Mouse (Mus musculus) thymus, postnatal 14 days (tissue): ENCODE data around the gene AL731706.2.
"Not testable (repeated sequence)": the region's sequence is repeated elsewhere in the genome, so short reads cannot be mapped to it uniquely, and the experiment has no call there.

Experiments used
- DNase-seq: peaks from one replicate; pipeline ENCODE4 v3.0.0; 2021

The AL731706.2 gene

DNA sequence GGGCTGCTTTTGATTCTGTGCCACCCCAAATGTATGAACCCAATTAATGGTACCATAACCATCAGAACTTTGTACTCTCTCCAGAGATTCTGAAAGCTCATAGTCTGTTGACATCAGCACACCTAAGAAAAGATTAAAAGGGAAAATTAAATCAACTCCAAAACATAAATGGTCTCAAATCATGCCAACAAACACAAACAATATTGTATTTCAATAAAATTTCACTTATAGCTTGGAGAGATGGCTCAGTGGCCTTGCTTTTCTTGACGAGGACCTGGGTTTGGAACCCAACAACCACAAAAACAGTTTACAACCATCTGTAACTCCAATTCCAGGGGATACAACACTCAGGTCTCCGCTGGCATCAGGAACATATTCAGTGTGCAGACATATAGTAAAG, at the start of gene AL731706.2:
Gene AL731706.2, minus strand, starts transcription at position 101 of the 400 bp plus-strand sequence.
- DNase-seq, result no peak

- no peak for DNase-seq
Measured at GRCm38 (mm10) chr2:136921003-136921408, 35.5 kb upstream of the AL731706.2 start.

GRCm38 (mm10) chr2:136920257-136920993, 34.9 kb upstream of the AL731706.2 start:
- DNase-seq, result no peak

DNA sequence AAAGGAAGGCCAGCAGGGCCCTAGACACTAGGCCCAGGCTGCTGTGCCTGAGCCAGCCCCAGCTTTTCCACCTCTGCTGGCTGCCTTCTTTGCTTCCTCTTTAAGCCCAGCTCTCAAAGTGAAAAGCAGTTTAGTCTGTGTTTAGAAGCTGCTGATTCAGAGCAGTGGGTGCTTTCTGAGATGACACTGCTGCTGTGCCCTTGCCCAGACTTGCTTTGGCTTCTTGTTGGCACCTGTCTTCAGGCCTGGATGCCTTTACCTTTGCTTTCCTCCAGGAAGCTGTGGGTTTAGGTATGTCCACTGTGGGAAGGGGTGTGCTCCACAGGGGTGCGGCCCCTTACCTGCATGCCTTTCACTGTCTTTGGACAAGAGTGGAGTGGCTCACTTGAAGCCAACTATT, 34.0 kb upstream of the AL731706.2 start:
- no peak for DNase-seq

- no peak for DNase-seq
Measured at GRCm38 (mm10) chr2:136914334-136914902, 28.9 kb upstream of the AL731706.2 start.

DNA sequence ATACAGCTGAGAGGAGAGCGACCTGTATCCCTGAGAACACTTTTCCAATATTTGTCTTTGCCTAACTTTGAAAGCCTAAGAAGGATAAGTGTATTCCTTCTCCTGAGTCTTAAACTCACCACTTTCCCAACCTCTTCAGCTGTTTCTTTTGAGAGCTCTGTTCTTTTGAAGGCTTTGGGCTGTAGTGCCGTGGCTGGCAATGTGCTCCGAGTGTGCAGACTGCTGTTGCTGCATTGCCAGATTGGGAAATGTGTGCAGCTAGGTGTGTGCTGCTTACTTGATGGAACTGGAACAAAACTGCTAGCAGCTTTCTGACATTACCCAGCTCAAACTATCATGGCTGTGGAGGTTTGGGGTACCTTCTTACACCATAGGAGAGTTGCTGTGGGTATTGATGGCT, 27.5 kb upstream of the AL731706.2 start:
- no peak for DNase-seq

DNA sequence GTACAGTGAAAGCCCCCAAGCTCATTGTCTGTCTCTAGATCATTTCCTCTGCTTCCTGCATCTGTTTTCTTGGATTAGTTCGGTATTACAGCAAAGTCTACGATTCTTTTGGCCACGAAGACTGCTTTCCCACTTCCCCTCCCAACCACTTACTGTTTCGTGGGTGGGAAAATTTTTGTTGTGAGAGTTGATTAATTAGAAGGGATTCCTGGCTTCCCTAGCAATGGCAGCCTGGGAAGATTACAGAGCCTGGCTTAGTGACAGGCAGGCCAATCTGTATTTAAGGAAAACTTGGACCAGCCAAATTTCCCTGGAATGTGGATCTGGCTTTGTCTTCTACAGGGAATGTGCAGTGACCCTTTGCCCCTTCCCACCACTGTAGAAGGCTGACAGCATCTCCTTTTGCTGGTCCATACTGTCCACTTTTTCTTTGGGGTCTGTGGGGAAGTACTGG, 26.5 kb upstream of the AL731706.2 start:
- DNase-seq, result no peak

DNA sequence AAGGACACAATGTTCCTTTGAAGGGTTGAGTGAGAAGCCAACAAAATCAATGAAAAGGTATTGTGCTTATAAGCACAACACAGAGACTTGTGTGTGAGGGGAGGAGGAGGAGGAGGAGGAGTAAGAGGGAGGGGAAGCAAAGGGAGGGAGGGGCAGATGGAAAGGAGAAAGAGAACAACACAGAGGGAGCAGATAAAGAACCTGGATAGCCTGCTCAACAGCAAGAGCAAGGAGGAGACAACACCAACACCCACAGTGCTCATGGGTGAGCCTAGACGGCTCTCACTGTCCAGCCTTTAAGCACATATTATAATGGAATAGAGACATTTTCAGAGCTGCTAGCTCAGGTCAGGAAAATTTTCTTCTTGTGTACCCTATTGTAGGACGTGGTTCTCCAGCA, 23.8 kb upstream of the AL731706.2 start:
- no peak for DNase-seq

DNA sequence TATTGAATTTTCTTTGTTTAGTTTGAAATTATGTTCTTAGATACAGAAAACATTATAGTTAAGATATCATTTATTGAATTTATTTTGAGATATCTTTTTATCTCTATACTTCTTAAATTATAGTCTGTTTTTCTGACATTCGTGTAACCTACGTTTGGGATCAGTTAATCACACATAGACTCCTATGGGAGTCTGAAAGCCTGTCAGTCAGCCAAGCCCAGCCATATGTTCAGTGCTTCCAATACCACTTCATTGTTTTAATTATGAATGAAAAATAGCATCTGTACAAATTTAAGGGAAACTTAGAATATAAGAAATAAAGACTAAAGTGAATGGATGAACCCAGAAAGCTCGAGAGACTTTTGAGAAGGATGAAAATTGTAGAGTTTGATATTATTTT, 23.1 kb upstream of the AL731706.2 start:
- no peak for DNase-seq

DNA sequence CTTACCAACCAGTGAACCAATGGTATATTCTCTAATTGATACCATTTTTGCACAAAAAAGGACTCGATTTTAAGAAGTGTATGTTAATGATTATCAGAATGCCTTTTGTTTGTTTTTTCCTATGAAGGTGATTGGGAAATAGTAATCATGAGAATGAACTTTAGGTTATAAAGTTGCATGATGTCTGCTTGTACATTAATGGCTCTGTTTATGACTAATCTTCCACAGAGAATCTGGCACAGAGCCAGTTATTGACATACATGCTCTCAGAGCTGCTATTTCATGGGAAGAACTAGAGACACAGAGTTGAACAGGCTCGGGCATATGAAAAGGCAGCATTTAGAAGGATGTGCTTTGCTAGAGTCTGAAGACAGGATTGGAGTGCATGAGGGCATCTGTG, 10.7 kb upstream of the AL731706.2 start:
- no peak for DNase-seq

GRCm38 (mm10) chr2:136894494-136894893, 9.0 kb upstream of the AL731706.2 start:
- no peak for DNase-seq

- peak; percentile 93 for DNase-seq
Measured at GRCm38 (mm10) chr2:136891951-136892371, 6.5 kb upstream of the AL731706.2 start.

DNA sequence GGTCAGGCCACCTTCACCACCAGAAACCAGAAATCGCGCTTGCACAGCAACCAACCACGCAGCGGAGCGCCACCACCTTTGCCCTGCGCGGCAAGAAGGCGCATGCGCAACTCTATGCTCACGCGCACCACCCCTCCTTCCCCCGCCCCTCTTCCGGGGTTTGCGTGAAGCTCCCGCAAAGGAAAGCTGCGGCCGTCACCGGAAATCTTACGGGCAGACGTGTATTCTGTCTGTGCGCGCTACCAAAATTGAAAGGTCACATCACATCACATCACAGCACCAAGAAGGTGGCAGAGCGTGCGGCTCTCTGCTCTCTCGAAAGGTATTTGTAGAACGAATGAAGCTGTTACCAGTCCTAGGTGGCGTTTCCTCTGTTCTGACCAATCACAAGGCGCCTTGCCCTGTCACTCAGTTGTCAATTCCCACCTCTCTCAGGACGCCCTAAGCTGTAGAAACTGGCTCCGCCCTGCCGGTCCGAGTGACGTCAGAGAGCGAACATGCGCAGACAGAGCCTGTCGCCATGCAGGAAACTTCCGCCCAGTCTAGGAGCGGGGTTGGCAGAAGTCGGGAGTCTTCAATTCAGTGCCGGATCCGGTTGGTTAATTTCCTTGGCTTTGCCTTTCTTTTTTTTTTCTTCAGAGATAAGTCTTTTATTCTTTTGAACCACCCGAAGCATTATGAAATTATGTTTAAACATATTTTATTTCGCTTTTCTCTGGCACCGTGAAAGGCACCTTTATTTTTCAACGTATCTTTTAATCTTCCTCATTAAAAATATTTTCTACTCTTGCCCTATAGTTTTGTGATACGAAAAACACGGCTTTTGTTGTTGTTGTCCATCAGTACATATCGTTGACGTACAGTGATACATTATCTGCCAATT, 5.8 kb upstream of the AL731706.2 start, which contains the start of the genes Slx4ip, AL731706.1 and Mkks:
Gene Slx4ip, plus strand, starts transcription at position 151 of the 883 bp plus-strand sequence.
Gene AL731706.1, minus strand, starts transcription at position 322 of the 883 bp plus-strand sequence.
Gene Mkks, minus strand, starts transcription at position 322 of the 883 bp plus-strand sequence.
- peak; percentile 99 for DNase-seq

DNA sequence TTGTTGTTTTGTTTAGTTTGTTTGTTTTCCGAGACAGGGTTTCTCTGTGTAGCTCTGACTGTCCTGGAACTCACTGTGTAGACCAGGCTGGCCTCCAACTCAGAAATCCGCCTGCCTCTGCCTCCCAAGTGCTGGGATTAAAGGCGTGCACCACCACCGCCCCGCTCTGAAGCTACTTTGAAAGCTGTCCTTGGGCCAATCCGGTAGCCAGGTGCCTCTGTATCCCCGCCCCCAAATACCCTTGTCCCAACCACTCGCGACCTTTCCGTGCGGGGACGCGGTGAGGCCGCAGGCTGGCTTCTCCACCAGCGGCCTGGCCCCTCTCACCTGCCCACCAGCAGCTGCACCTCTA, 5.2 kb upstream of the AL731706.2 start:
- DNase-seq, result not testable (repeated sequence)

DNA sequence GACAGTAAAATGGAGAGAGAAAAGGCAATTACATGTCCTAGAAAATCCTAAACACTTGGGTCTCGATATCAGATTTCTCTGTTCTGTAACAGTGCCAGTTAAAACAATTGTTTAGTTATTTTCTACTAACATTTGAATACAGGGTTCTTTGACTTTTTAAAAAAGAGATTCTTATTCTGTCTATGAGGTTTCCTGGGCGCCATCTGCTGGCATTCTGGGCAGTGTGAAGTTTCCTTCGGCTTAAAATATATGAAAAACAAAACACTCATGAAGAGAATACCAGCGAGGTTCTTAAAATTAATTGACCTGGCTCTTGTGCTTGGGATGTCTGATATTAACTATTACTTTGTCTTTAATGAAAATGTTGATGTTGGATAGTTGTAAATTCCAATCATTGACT, 1.4 kb upstream of the AL731706.2 start:
- DNase-seq, result peak; percentile 17

DNA sequence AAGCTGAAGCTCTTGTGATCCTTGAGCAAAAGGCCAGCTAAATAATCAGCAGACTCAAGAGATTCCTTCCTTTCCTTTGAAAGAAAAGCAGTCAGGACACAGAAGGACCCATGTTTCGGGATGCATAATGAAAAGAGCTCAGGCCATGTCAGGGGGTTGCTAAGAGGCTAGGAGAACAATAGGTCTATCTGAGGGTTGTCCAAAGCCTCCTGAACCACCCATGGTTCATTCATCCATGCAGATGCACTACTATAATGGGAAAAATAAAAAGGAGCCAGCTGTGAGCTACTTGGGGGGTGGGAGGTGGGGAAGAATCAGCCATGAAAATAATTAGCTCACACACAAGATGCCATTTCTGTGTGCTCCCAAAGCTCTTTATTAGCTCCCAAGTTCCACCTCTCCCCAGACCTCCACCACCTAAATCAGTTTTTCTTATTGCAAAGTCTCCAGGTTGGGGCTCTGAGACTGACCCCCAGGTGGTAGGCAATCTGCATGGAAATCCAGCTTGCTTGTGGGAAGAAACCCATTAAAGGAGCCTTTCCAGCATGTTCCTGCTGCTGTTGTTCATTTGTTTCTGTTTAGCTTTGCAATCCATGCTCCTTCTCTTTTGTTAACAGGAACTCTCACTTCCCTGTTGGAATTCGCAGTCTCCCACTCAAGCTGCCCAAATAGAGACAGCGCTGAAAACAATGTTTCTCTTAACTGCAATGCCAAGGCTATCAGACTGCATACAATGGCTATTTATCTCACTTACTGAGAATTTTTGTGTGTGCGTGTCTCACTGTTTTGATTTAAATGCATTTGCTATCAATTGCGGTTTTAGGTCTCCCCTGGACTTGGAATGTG, 30.7 kb downstream of the AL731706.2 start:
- no peak for DNase-seq

DNA sequence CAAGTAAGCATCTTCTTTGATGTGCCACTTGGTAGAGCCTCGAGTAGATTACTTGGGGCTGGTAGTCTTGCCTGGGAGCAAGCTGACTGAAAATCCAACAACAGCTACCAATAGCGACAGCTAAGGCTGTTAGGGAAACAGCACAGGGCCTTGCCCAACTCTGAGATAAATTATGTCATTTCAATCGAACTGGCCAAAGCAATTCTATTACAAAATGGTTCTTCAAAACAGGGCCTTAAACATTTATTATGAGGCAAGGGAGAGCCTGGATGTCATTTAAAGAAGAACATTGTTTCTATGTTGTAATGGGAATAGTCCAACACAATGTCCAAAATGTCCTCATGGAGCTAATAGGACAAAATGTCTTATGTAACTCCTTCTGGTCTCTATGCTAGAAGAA, 35.1 kb downstream of the AL731706.2 start:
- no peak for DNase-seq

DNA sequence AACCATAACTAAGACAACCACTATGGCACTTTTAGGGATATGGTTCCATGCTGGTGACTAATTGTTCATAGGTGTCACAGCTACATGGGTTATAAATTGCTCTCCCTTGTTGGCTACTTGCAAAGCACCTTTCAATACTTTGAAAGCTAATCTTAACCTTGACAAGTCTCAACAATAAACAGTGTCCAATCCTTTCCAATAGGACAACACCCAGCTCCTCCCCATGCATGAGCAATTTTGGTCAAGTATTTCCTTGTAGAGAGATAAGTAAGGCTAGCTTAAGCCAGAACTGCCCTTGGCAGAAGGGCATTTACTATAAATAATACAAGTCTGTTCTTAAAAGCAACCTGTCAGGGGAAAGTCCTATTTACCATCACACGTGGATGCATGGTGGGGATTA, 47.5 kb downstream of the AL731706.2 start:
- DNase-seq, result no peak

GRCm38 (mm10) chr2:136835882-136836281, 49.6 kb downstream of the AL731706.2 start:
- DNase-seq, result no peak
